Mouse (Mus musculus): ENCODE results near the gene Bnipl. TPM values are rescaled to one million over a fixed set of nuclear protein-coding genes. Genes with fewer than 3 reads are reported as not detected.
"Not testable (repeated sequence)": the region's sequence is repeated elsewhere in the genome, so short reads cannot be mapped to it uniquely, and the experiment has no call there.

Bnipl gene
- total RNA-seq, 2 experiments from 2014 or later, result not detected

DNA sequence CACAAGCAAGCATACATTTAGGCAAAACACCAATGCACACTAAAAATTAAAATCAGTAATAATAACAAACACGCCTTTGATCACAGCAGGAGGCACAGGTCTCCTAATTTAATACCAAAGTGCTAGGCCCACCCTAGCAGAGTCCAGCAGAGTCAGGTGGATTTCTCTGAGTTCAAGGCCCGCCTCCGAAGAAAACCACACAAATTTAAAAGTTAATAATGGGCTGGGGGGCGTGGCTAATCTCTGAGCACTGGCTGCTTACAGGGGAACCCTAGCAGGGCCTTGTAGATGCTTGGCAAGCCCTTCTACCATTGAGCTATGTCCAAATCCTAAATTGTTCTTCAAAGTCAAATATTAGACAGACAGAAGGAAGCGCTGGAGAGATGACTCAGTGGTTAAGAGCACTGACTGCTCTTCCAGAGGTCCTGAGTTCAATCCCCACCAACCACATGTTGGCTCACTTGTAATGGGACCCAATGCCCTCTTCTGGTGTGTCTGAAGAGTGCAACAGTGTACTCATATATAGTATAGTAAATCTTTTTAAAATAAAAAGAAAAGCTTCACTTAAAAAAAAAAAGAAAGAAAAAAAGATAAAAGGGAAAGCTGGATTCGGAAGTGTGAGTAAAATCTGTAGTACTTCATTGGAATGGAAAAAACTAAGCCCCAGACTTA, 32.4 kb downstream of the Bnipl start:
- no peak for DNase-seq
- intact Hi-C loops (cut with DNase I), result loop anchor here (5.0 kb wide), 1 partner anchor 64 kb away; the partner anchor contains the start of genes Mindy1 and Prune1

DNA sequence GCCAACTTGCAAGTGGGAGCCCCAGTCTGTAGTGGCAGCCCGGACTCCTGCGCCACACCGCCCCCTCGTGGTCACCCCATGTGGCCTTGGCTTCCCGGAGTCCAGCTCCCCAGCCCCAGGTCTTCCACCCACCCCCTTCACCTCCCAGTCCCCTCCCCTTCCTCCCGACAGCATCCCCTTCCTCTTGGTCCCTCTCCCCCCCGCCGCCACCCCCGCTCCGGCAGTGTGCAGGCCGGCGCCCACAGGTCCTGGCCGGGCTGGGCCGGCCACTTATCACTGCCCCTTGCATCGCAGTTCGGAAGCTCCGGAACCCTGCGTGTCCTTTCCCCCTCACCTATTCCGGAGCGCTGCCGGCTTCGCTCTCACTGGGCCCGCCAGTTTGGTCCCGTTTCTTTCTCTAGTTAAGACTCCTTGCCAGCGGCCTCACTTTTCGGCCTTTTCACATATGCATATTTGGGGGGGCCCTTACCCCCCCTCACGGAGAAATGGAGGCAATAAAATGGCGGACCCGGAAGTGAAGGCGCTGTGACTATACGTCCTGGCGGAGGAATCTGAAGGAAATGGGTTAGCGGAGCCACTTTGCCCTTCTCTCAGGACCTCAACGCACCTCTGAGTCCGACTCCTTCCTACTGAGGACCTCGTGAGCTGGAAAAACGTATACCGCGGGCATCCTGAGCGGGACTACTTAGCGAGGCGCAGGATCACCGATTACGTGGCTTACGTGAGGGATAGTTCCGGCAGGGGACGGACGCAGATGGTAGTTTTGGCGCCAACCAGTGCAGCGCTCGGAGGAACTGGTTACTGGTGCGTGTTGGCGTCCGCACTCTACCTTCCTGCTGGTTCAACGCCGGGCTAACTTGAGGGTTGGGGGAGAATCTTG, 33.5 kb downstream of the Bnipl start, which contains the start of gene Gabpb2:
TSS of gene Gabpb2 (minus strand) at position 662 of the 880 bp plus-strand sequence.
- intact Hi-C loops (cut with DNase I), result loop anchor here (1.0 to 5.0 kb wide), 4 partner anchors 11 to 75 kb away; partner anchors contain the start of genes Cdc42se1, Mindy1, Prune1 and Tnfaip8l2
- peak; percentile 97 to 99 for DNase-seq

DNA sequence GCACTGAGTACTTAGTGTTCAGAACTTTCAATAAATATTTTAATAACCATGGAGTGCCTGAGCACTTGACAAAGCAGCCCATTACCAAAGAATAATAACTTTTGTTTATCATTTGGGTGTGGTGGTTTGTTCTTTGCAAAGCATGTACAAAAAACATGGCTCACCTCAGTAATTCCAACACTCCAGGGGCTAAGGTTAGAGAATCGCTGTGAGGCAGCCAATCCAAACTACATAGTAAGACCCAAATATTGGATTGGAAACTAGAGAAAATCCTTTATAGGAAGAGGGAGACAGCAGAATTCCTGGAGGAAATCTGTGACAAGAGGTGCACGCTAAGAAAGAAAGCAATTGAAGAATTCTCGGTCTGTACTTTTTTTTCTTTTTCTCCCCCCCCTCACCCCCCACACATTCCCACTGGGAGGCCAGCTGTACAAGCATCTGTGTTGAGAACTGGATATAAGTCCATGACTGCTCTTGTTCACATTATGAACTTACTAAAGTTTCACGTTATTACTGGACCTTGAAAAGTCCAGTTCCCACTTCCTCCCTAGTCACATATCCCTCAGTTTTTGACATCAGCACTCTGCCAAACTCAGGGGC, 34.2 kb downstream of the Bnipl start:
- intact Hi-C loops (cut with DNase I), result loop anchor here (1.0 to 5.0 kb wide), 4 partner anchors 12 to 74 kb away; partner anchors contain the start of genes Cdc42se1, Mindy1, Prune1 and Tnfaip8l2
- no peak for DNase-seq

DNA sequence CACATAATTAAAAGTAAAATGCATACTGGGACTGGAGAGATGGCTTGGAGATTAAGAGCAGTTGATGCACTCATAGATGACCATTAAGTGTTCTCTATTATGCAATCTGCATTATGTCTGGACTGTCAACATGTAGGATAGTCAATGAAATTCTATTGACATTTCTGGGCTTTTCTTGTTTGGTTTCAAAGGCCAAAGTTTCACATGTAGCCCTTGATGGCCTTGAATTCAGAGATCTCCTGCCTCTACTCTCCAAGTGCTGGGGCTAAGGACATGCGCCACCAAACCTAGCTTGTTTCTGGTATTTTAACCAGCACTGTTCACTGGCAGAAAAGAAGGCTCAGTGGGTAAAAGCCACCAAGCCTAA, 37.4 kb downstream of the Bnipl start:
- DNase-seq, result no peak
- intact Hi-C loops (cut with DNase I), result no loop called here

DNA sequence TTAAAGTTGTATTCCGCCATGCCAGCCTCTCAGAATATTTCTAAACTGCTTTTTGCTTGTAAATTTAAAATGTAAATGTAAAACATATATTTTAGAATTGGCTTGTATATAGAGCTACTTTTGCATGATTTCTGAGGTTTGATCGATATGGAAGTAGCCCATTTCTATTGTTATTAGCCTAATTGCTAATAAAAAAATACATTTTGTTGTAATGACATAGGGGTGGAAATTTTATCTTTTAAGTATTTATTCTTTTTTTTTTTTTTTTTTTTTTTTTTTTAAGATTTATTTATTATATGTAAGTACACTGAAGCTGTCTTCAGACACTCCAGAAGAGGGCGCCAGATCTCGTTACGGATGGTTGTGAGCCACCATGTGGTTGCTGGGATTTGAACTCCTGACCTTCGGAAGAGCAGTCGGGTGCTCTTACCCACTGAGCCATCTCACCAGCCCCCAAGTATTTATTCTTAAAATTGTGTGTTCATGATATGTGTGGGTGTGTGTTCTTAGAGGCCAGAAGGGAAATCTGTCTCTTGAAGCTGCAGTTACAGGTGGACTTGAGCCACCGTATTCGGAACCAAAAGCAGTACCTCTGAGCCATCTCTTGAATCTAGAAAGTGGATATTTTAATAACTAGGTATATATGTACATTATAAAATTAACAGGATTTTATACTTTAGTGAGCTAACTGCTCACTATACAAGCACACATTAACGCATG, 37.9 kb downstream of the Bnipl start:
- intact Hi-C loops (cut with DNase I); DNase-seq: not testable (repeated sequence)

DNA sequence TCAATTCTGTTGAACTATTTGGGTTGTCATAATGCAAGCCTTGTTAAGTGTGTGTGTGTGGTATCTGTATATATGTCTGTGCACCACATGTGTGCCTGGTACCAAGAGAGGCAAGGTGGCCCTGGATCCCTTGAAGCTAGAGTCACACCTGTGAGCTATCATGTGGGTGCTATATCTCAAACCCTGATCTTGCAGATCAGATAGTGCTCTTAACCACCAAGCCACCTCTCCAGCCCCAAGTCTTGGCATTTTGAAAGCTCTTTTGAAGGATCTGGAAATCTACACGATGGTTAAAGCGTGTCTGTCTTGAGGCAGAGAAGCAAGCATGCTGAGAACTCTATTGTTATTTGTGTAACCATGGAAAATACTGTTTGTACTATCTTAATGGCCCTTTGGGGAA, 40.4 kb downstream of the Bnipl start:
- DNase-seq, result no peak
- intact Hi-C loops (cut with DNase I), result no loop called here

DNA sequence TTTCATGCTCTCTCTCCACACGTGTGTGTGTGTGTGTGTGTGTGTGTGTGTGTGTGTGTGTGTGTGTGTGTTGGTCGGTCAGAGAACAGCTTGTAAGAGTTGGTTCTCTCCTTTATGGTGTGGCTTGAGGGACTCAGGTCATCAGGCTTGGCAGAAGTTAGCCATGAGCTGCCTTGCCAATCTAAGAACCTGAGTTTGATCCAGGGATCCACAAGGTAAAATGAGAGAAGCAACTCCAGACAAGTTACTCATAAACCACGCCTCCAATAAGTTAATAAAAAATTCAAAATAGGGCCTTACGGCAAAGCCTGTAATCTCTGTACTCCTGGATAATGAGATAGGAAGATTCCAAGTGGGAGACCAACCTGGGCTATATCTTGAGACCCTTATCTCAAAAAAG, 42.7 kb downstream of the Bnipl start:
- intact Hi-C loops (cut with DNase I), result no loop called here

DNA sequence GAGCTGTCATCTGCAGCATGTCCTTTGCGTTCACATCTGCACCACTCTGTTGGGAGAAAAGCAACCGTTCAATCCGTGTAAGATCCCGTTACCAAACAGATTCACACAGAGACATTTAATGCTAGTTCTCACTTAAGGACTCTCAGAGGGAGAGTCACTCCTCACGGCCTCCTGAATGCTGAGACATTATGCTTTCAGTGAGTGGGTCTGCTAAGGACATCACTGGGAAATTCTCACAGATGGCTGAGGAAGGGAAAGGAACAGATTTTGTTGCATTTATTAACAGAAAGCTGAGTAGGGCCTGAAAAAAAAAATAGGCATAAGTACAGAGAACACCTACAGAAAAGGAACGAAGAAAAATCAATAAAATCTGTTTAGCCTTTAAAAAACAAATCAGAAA, 47.1 kb downstream of the Bnipl start:
- intact Hi-C loops (cut with DNase I), result no loop called here
- no peak for DNase-seq

More for the DNA sequence above, 42.7 kb downstream of the Bnipl start:
- no peak for DNase-seq

DNA sequence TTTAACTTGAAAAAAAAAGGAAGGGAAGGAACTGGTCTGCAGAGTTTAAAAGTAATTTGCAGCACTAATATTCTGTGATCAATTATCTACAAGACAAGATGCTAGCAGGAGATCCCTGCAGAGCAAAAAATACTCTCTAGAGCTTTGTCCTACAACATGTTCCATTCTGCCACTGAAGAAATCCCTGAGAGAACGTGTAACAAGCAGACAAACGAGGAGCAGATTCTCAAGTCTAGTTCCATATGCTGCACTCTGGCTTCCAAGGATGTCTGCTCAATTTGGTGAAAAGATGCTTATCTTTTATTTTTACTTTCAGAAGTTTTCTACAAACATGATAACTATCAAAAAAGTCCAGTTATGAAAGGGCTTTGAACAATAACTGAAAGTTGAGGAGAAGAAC, 50.4 kb downstream of the Bnipl start:
- intact Hi-C loops (cut with DNase I), result no loop called here
- DNase-seq, result no peak

DNA sequence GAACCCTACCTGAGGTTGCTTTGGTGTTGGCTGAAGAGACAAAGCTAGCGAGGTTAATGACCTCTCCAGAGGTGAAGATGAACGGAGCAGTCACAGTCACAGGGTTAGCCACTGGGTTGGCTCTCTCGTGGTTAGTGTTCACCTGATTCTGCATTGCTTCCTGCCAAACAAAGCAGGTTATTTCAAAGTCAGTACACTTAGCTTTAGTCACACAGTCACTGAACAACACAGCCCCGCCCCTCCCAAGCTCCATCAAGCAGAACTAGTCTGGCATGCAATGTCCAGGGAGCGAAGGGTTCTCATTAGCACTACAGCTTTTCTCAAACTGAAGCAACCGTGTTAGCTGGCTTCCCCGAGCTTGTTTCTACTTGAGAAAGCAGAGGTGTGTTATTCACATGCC, 50.9 kb downstream of the Bnipl start:
- intact Hi-C loops (cut with DNase I), result no loop called here
- DNase-seq, result no peak

DNA sequence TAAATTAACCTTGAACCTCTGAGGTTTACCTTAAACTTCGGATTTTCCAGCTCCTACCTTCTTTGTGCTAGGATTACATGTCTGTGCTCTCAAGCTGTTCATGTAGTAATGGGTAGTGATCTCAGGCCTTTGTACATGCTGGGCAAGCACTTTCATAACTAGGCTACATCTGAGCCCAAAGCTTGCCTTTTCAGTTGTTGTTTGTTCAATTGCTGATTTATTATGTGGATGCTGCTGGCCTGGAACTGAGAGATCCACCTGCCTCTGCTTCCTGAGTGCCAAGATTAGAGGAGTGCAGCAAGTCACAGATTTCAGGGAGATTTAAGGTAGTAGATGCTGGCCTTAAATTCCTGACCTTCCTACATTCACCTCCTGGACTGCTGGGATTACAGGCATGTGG, 51.9 kb downstream of the Bnipl start:
- no peak for DNase-seq
- intact Hi-C loops (cut with DNase I), result no loop called here

DNA sequence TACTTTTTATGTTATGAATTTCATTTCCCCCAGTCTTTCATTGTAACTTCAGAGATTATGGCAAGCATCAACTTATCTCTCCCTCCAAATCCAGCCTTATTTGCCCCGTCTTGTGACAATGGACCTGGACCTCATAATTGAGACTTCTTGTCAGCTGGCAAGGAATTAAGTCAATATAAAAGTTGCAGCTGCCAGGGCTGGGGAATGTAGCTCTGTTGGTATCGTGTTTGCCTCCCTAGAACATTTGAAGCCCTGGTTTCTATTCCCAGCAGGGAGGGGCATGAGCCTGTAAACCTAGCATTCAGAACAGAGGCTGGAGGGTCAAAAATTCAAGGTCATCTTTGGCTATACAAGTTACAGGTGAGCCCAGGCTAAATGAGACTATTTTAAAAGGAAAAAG, 55.2 kb downstream of the Bnipl start:
- no peak for DNase-seq
- intact Hi-C loops (cut with DNase I), result no loop called here

DNA sequence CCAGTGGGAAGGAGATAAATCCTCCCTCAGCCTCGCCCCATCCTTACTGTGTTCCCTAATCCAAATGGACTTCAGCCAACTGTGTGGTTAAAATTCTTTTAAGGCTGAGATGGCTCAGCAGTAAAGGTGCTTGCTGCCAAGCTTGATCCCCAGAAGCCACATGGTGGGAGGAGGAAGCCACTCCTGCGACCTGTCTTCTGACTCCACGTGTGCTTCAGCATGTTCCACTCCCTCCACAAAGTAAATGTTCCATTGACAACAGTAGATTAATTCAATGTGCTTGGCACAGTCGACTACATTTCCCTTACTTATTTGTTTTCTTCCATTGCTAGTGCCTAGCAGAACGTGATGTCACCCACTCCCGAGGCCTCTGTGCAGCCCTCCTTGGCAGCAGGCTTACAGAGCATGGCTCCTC, 56.3 kb downstream of the Bnipl start:
- DNase-seq, result no peak
- intact Hi-C loops (cut with DNase I), result no loop called here

Other genes starting within 250 kb of the Bnipl start
- gene Zfp687, start 235.7 kb downstream of the Bnipl start, total RNA-seq (2021), result 10 to 100 TPM; 11.4 to 15.8 TPM
- gene Psmd4, start 208.6 kb downstream of the Bnipl start, total RNA-seq (2021), result 100 to 1,000 TPM; 136 to 151 TPM
- 10 to 100 TPM; 16.5 to 17.1 TPM for gene Pip5k1a, start 144.3 kb downstream of the Bnipl start, total RNA-seq (2021)
- gene Vps72, start 140.2 kb downstream of the Bnipl start, total RNA-seq (2021), result 10 to 100 TPM; 31.7 to 35.2 TPM
- 10 to 100 TPM; 17.6 to 29.1 TPM for gene Tmod4, start 126.7 kb downstream of the Bnipl start, total RNA-seq (2021)
- 10 to 100 TPM; 24.1 to 37.5 TPM for gene Scnm1, start 117.2 kb downstream of the Bnipl start, total RNA-seq (2021)
- gene Lysmd1, start 117.1 kb downstream of the Bnipl start, total RNA-seq (2021), result 1 to 10 TPM; 5.8 to 6.5 TPM
- 1 to 10 TPM; 1.4 to 2.7 TPM for gene Tnfaip8l2, start 108.8 kb downstream of the Bnipl start, total RNA-seq (2021)
- gene Sema6c, start 90.7 kb downstream of the Bnipl start, total RNA-seq (2021), result 10 to 100 TPM in 1 of 2 experiments, 1 to 10 TPM in 1; 4.7 to 10.2 TPM
- gene Gabpb2, start 33.3 kb downstream of the Bnipl start, total RNA-seq (2021), result 10 to 100 TPM; 10.9 to 11.7 TPM
- gene Cdc42se1, start 22.5 kb downstream of the Bnipl start, total RNA-seq (2021), result 10 to 100 TPM; 20.4 to 22.8 TPM
- gene Mllt11, start 19.0 kb downstream of the Bnipl start, total RNA-seq (2021), result 1 to 10 TPM; 6.1 to 8.5 TPM
- gene Gm128, start 9.6 kb downstream of the Bnipl start, total RNA-seq (2021), result not detected
- 10 to 100 TPM; 26.7 to 26.8 TPM for gene Mindy1, start 30.2 kb upstream of the Bnipl start, total RNA-seq (2021)
- 10 to 100 TPM; 24.1 to 26.6 TPM for gene Prune1, start 30.9 kb upstream of the Bnipl start, total RNA-seq (2021)
- under 1 TPM; 0.53 to 0.60 TPM for gene Anxa9, start 56.0 kb upstream of the Bnipl start, total RNA-seq (2021)
- 10 to 100 TPM; 36.4 to 45.9 TPM for gene Cers2, start 63.6 kb upstream of the Bnipl start, total RNA-seq (2021)
- gene Setdb1, start 106.0 kb upstream of the Bnipl start, total RNA-seq (2021), result 10 to 100 TPM; 12.6 to 13.8 TPM
- gene 4930558C23Rik, start 151.6 kb upstream of the Bnipl start, total RNA-seq (2021), result not detected
- gene Arnt, start 183.2 kb upstream of the Bnipl start, total RNA-seq (2021), result 10 to 100 TPM; 39.7 to 43.0 TPM
- gene Ctsk, start 248.1 kb upstream of the Bnipl start, total RNA-seq (2021), result 1 to 10 TPM; 9.5 to 9.6 TPM

Data from heart, postnatal 36 days (tissue).